Mouse (Mus musculus) neutrophil, adult 59 days (primary cell): ENCODE measurements around the gene Mrps16. TPM values are rescaled to one million over a fixed set of nuclear protein-coding genes. Genes with fewer than 3 reads are reported as not detected.

Source experiments
- total RNA-seq, 2 experiments: library from RNA; stranded (reverse); gene quantifications; 1 replicate in 1 of 2; 2 replicates in 1 of 2; pipeline ENCODE4 v1.2.4; 2023

Gene Mrps16
- total RNA-seq = 10 to 100 TPM; 26.2 to 30.8 TPM

GRCm38 (mm10) chr14:20393205-20393913 is at the start of gene Mrps16:
Gene Mrps16 (minus strand): TSS chr14:20393634.

GRCm38 (mm10) chr14:20388441-20389129 is 4.8 kb downstream of the Mrps16 start, which contains the start of gene Dnajc9:
Gene Dnajc9 (minus strand): TSS chr14:20388910.

GRCm38 (mm10) chr14:20347991-20348541 is 45.4 kb downstream of the Mrps16 start, which contains the start of the genes Ecd and Fam149b:
Gene Ecd (minus strand): TSS chr14:20348121.
Gene Fam149b (plus strand): TSS chr14:20348162.

Other genes starting within 250 kb of the Mrps16 start
- 1 to 10 TPM in 1 of 2 experiments, under 1 TPM in 1; 0.24 to 1.0 TPM for gene Kcnk5, start 211.8 kb downstream of the Mrps16 start, total RNA-seq
- gene Kcnk16, start 124.4 kb downstream of the Mrps16 start, total RNA-seq = not detected
- 10 to 100 TPM in 1 of 2 experiments, 1 to 10 TPM in 1; 8.1 to 11.1 TPM for gene Nudt13, start 98.9 kb downstream of the Mrps16 start, total RNA-seq
- gene Ecd, start 45.5 kb downstream of the Mrps16 start, total RNA-seq = 10 to 100 TPM; 20.7 to 23.0 TPM
- 10 to 100 TPM; 19.7 TPM for gene Fam149b, start 45.5 kb downstream of the Mrps16 start, total RNA-seq
- 10 to 100 TPM; 37.4 to 40.4 TPM for gene Dnajc9, start 4.7 kb downstream of the Mrps16 start, total RNA-seq
- not detected for gene Cfap70, start 58.6 kb upstream of the Mrps16 start, total RNA-seq
- 10 to 100 TPM; 50.6 to 61.4 TPM for gene Anxa7, start 86.5 kb upstream of the Mrps16 start, total RNA-seq
- gene Mss51, start 103.3 kb upstream of the Mrps16 start, total RNA-seq = 1 to 10 TPM; 2.6 to 2.8 TPM
- 10 to 100 TPM; 52.7 to 53.5 TPM for gene Ppp3cb, start 152.9 kb upstream of the Mrps16 start, total RNA-seq
- gene Usp54, start 247.4 kb upstream of the Mrps16 start, total RNA-seq = 1 to 10 TPM; 2.1 to 2.6 TPM